Mouse (Mus musculus): ENCODE data around the gene Evi5l.
A peak's percentile ranks its signal among the peaks of the same experiment; 100 is the strongest.

Evi5l gene

DNA sequence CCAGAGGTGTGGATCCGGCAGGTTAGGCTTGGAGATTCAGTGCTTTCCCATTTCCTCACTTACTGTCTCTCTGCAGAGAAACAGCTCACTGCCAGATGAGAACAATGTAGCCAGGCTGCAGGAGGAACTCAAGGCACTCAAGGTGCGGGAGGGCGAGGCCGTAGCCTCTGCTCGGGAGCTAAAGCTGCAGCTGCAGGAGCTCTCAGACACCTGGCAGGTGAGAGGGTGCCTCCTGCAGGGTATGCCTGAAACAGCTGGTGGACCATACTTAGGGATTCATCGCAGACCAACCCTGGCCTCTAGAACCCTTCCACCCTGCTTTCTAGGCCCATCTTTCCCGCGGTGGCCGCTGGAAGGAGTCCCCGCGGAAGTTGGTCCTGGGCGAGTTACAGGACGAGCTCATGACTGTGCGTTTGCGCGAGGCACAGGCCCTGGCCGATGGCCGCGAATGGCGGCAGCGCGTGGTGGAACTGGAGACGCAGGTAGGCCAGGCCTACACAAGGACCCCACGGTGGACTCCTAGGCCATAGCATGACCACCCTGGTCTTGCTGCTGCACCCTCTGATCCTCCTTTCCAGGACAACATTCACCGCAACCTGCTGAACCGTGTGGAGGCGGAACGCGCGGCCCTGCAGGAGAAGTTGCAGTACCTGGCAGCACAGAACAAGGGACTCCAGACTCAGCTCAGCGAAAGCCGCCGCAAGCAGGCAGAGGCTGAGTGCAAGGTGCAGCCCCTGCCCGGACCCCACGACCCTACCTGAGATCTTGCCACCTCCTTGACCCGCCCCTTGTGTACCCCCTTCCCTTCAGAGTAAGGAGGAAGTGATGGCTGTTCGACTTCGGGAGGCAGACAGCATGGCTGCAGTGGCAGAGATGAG lies 39.1 kb downstream of the Evi5l start:
- no peak for DNase-seq (ENCODE audit: low spot score)

- DNase-seq (ENCODE audit: low spot score), result no peak
Observed at GRCm38 (mm10) chr8:4206182-4207015, 40.0 kb downstream of the Evi5l start.

DNA sequence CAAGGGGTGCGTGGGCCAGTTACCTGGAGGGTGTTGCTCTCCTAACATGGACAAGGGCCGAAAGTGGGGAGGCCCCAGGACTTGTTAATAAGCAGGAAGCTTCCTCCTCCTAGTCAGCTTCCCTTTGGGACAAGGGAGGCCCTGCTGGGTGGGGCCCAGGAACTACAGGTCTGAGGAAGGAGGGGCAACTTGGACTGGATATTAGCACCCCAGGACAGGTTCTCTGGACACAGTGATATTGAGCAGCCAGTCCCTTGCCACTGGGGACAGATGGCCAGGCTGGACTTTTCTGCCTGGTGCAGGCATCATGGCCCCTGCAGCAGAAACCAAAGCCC lies 40.6 kb downstream of the Evi5l start:
- no peak for DNase-seq (ENCODE audit: low spot score)

DNA sequence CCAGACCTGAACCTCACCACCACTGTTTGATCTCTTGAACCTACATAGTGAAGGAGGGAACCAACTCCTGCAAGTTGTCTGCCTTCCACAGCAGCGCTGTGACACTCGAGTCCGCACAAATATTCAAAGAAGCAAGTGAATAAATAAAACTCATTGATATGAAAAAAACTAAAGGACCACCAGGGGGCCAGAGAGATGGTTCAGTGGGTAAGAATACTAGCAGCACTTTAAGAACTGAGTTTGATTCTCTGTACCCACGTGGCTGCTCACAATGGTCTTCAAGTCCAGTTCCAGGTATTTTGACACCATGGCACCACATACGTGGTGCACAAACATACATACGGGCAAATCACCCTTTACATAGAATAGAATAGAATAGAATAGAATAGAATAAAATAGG lies 44.7 kb downstream of the Evi5l start:
- DNase-seq (ENCODE audit: low spot score), result no peak

- no peak for DNase-seq (ENCODE audit: low spot score)
Observed at GRCm38 (mm10) chr8:4212809-4213209, 46.4 kb downstream of the Evi5l start.

DNA sequence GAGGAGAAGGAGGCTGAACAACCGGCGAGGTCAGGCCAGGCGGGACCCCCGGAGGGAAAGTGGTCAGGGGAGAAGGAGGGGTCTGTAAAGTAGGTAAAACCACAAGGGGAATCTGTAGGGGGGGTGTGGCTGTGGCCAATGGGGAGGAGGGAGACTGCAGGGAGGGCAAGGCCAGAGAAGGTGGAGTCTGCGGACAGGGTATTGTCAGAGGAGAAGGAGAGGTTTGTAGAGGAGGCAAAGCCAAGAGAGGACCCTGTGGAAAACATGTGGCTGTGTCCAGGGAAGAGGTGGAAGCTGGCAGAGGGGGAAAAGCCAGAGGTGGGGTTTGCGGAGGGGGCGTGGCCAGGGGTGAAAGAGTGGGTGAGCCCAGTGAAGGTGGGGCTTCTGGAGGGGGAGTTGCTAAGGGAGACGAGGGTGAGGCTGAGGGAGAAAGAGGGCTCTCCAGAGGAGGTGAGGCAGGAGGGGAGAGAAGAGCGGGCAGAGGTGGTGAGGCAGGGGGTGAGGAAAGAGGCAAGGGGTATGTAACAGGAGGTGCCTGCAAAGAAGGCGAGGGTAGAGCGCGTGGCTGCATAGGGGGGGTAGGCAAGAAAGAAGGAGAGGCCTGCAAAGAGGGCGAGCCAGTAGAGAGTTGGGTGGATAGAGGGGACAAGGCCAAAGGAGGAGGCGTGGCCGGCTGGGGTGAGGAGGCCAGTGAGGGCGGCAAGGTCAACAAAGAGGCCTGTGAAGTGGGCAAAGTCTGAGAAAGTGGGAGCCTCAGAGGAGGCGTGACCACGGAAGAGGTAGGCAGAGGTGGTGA lies 47.0 kb downstream of the Evi5l start:
- DNase-seq (ENCODE audit: low spot score), result no peak

GRCm38 (mm10) chr8:4214006-4214980 lies 47.9 kb downstream of the Evi5l start:
- DNase-seq (ENCODE audit: low spot score), result no peak

DNA sequence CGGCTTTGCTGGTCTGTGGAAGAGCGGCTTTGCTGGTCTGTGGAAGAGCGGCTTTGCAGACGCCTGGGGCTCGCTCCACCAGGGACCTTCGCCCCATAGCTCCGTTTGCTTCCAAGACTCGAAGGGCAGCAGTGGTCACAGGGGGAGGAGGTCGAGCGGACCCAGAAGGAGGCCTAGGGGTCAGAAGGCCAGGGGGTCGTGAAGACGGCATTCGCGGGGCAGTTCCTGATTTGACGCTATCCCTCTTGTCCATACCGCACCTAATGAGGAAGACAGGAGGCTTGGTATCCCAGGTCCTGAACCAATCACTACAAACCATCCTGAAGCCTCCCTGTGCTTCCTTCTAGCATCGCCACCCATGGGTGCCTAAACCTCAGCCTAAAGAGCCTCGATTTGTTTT lies 49.9 kb downstream of the Evi5l start:
- DNase-seq (ENCODE audit: low spot score), result no peak

DNA sequence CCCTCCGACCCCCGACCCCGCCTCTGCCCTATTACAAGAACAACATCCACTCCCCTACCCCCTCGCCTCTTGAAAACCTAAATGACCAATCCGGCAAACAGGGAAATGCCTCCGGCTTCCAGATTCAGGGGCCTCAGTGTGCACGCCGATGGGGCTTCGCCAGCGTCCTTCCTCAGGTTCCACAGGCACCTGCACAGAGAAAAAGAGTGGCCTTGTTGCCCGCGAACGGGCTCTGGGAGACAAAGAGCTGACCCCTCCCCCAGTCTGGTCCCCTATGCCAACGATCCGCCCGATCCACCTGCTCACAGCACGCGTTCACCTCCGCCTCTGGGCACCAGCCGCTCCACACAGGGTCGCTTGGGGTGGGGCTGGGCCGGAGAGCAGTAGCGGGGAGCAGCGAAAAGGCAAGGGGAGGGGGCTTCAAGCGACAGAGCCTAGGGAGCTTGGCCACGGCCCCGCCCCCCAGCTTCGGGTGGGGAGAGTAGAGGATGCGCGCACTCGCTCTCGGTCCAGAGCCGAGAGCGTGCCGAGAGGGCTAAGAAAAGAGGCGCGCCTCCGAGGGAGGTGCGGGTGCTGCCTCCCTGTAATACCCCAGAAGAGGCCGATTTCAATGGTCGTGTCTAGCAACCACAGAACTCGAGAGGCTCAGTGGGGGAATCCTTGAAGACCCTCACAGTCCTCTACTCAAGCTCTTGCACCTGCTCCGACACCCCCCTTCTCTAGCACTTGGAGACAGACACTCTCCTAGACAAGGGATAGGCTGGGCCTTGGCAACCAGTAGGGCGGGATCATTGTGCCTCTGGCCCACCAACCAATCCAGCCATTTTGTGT lies 50.6 kb downstream of the Evi5l start, which contains the start of gene Prr36:
Prr36 (minus strand) TSS at position 669 of the 831 bp plus-strand sequence.
- no peak for DNase-seq (ENCODE audit: low spot score)

GRCm38 (mm10) chr8:4219617-4220016 lies 53.2 kb downstream of the Evi5l start:
- no peak for DNase-seq (ENCODE audit: low spot score)

GRCm38 (mm10) chr8:4222059-4222458 lies 55.7 kb downstream of the Evi5l start:
- no peak for DNase-seq (ENCODE audit: low spot score)

DNA sequence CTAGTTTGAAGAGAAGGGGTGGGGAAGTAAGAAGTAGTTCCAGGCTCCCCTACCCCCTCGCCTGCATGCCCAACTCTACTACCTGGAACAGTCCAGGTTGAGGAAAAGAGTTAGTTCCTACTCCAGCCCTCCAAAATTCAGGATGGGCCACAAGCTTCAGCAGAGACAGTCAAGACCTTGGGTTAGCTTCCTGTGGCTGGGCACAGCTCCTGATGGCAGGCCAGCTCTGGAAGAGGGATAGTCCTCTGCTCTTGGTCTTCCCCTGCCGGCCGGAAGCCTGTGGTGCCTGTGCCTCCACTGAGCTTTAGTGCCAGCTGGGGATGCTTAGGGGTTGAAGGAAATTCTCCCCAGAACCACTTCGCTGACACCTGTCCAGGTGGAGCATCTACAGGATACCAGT lies 60.0 kb downstream of the Evi5l start:
- no peak for DNase-seq (ENCODE audit: low spot score)

- no peak for DNase-seq (ENCODE audit: low spot score)
Observed at GRCm38 (mm10) chr8:4226739-4227347, 60.5 kb downstream of the Evi5l start, which contains the start of gene Lrrc8e. Gene Lrrc8e, plus strand, starts transcription at chr8:4226827.

- no peak for DNase-seq (ENCODE audit: low spot score)
Observed at GRCm38 (mm10) chr8:4227919-4228318, 61.6 kb downstream of the Evi5l start.

DNA sequence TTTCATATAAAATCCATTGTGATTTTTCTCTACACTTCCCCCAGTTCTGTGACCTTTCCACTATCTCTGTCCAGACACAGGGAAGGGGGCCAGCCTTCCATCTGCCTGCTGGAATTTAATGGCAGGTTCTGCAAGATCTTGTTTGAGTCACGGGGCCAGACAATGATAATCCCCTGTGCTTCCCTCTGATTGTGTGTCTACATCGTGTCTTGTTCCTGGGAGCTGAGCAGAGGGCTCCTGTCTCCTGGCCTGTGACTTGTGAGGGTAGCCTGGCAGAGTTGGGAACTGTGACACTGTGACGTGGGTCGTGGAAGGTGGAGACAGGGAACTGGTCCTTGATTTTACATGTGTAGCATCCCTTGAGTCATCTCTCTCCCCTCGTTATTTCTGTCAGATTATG lies 63.4 kb downstream of the Evi5l start:
- DNase-seq (ENCODE audit: low spot score), result no peak

DNA sequence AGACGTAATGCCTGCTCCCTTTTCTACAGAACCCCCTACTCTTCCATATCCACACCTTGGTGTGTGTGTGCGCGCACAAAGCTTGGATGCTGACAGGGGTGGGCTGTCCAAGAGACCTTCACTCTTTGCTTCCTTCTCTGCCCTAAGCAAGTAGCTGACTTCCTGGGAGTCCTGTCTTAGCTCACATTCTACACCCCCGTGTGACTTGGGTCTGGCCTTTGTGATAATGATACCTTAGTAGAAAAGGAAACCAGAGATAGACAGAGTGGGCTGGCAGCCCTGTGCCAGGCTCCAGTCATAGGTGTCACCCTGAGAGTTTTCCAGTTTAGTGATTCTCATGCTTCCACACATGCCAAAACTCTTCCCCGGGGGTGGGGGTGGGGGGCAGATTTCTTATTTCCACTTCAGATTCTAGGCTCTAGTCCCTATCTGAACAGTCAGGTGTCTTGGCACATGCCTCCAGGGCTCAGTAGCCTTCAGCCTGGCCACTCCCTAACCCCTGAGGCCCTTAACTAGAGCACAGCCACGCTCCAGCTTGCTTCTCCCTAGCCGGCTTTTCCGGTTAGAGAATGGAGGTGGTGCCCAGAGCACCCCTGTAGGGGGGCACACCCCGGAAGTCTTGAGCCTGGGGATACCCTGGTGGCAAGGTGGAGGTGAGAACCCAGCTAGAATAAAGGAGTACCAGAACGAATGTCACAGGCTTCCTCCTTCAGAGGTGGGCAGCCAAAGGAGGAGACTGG lies 64.4 kb downstream of the Evi5l start:
- DNase-seq (ENCODE audit: low spot score), result no peak

DNA sequence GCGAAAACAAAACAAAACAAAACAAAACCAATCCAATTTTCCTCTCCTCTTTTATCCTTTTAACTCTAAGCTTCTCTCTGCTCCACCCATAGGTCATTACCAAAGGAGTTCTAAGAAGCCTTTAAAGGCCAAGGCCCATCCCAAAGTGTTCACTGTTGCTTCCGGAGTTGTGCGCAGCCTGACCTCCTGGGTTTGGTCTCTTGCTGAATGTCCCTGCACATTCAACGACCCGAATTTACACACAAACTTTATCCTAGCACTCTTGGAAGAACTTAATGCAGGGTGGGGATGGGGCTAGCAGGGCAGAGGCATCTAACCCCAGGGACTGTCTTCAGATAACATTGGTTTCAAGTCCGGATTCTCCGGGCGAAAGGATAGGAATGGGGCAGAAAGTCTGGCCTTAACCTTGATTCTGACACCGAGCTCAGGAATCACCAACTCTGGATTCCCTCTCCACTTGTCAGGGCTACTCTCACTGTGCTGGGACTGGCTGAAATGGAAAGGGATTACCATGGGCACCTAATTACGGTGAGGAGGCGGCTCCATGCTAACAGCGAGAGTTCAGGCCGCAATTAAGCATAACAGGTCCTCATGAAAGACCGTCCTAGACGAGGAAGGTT lies 71.6 kb downstream of the Evi5l start:
- DNase-seq (ENCODE audit: low spot score), result no peak

GRCm38 (mm10) chr8:4238434-4239192 lies 72.2 kb downstream of the Evi5l start, which contains the start of the genes Map2k7 and Gm49320:
Gene Map2k7, plus strand, starts transcription at chr8:4238740.
Gene Gm49320, plus strand, starts transcription at chr8:4238865.
- peak; percentile 100 for DNase-seq (ENCODE audit: low spot score)
